Mouse (Mus musculus): ENCODE results near the gene Ciao2b. TPM values are rescaled to one million over a fixed set of nuclear protein-coding genes. Genes with fewer than 3 reads are reported as not detected.
"Not testable (repeated sequence)": the region's sequence is repeated elsewhere in the genome, so short reads cannot be mapped to it uniquely, and the experiment has no call there.

The Ciao2b gene
- polyA plus RNA-seq (2015; fragmentation: Nextera tagmentation; extraction: Ambion mirVana) = 104 and 110 TPM in 2 replicates

DNA sequence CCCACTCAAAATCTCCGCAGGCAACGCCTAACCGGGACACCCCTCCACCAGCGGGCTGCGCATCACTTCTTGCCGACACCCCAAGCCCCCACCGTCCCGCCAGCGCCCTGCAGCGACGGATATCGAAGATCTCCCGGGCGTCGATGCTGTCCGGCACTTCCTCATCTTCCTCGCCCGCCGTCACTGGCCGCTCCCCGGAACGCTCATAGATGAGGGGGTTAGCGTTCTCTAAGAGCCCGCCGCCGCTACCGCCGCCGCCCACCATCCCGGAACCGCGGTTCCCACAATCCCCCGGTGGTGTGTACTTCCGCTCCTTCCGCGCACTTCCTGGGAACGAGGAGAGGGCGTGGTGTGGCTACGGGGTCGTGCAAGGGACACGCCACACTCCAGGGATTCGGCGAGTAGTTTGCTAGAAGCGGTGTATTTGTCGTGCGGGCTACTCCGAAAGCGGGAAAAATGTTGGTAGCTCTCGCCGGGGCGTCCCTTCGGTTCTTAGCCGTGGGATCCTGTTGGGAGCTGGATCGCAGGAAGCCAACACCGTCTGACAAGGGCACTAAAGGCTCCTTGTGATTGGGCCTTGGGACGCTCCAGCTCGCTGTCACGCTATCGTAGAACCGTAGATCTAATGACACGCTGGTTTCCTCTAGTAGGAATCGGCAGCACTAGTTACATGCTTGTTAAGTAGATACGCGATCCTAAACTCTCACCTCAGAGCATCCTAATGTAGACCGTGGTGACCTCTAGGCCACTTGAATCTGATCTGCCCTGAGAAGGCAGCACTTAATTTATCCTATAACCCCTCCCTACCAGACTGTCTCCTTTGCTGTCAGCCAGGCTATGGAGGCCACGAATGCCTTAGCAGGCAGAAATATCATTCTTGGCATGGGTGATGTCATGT is at the start of gene Ciao2b:
Ciao2b (minus strand) TSS at position 540 of the 898 bp plus-strand sequence.
- Histone ChIP-seq H3K9ac (peak within 1 kb of the TSS; percentile 90), H3K9me3 (replicated peaks) (no peaks in the 10 kb centered on the region), H3K27ac (peak within 1 kb of the TSS; percentile 80), H3K4me3 (replicated peaks) (peak within 1 kb of the TSS; percentile 92), H3K4me1 (peaks cover 18% of the 10 kb centered on the region), H3K4me2 (peak within 1 kb of the TSS; percentile 89), H3K36me3 (peaks cover 24% of the 10 kb centered on the region), H3K27me3 (no peaks in the 10 kb centered on the region)
- peak; percentile 96 for ATAC-seq (replicated peaks; ENCODE audit: low FRiP score)
- WGBS = under 1% methylated on average over 66 of the region's 66 CpGs

DNA sequence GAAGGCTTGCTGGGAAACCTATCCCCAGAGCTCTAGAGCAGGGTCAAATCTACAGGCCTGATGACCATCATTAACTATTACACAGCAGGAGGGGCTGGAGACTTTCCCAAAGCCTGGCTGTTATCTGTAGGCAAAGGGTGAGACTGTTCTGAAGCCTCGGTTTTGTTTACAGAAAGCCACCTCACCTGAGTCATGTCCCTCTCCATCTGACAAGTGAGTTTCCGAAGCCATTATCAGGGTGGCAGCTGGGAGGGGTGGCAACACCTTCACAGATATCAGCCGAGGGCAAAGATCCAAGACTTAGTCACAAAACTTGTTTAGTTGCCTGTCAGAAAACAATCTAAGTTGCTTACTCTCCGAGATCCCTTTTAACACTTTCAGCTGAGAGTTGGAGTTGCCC is 46.7 kb upstream of the Ciao2b start:
- Histone ChIP-seq H3K4me1 (no peaks in the 10 kb centered on the region), H3K4me3 (replicated peaks) (no peak overlapping the region), H3K27ac (no peak overlapping the region), H3K27me3 (no peaks in the 10 kb centered on the region), H3K36me3 (no peaks in the 10 kb centered on the region), H3K9ac (no peak overlapping the region), H3K4me2 (no peak overlapping the region), H3K9me3 (replicated peaks) (no peaks in the 10 kb centered on the region)
- ATAC-seq (replicated peaks; ENCODE audit: low FRiP score) = no peak
- WGBS = 74% methylated on average over 4 of the region's 4 CpGs

DNA sequence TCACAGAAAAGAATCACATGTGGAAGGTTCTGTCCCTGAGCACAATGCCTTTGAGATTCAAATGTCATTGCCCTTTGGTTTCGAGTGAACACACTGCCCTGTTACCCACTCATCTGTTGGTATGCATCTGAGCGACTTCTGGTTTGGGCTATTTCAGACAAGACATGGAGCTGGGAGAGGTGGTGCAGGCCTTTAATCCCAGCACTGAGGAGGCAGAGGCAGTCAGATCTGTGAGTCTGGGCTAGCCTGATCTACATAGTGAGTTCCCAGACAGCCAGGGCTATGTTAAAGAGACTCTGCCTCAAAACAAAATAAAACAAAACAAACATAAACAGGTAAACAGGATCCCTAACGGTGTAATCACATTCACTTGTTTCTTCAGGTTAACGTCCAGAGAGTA is 13.8 kb upstream of the Ciao2b start:
- no peak overlapping the region for H3K27ac ChIP-seq
- no peak for ATAC-seq (replicated peaks; ENCODE audit: low FRiP score)
- no peaks in the 10 kb centered on the region for H3K9me3 ChIP-seq (replicated peaks)
- no peak overlapping the region for H3K4me3 ChIP-seq (replicated peaks)
- H3K4me2 ChIP-seq = no peak overlapping the region
- no peak overlapping the region for H3K9ac ChIP-seq
- peaks cover 7% of the 10 kb centered on the region; the same call in 1 of the 2 replicates for H3K27me3 ChIP-seq
- 67% methylated on average over 4 of the region's 4 CpGs for WGBS
- H3K36me3 ChIP-seq = no peaks in the 10 kb centered on the region
- no peaks in the 10 kb centered on the region for H3K4me1 ChIP-seq

DNA sequence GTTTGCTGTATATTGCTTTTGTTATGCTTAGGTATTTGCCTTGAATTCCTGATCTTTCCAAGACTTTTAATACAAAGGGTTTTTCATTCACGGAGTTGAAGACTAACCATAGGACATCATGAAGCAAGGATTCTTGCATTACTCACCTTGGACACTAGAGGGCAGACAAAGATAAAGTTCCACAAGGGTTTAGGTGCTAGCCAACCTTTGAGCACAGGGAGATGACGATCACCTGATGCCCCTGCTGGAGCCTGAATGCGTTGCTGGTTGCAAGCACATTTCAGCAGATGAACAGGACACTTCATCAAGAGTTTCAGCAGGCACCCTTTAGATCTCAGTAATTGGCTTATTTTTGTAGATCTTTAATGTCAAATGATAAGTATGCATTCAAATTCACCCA is 13.2 kb upstream of the Ciao2b start:
- H3K4me2 ChIP-seq = no peak overlapping the region
- no peak overlapping the region for H3K27ac ChIP-seq
- peaks cover 7% of the 10 kb centered on the region; the same call in 1 of the 2 replicates for H3K27me3 ChIP-seq
- WGBS = 1% methylated on average over 3 of the region's 3 CpGs
- H3K36me3 ChIP-seq = no peaks in the 10 kb centered on the region
- peak; percentile 83 for ATAC-seq (replicated peaks; ENCODE audit: low FRiP score)
- no peaks in the 10 kb centered on the region for H3K9me3 ChIP-seq (replicated peaks)
- H3K4me1 ChIP-seq = no peaks in the 10 kb centered on the region
- H3K4me3 ChIP-seq (replicated peaks) = no peak overlapping the region
- H3K9ac ChIP-seq = no peak overlapping the region

GRCm38 (mm10) chr8:104644187-104644586 is 2.4 kb upstream of the Ciao2b start:
- not testable (repeated sequence) for H3K27ac ChIP-seq; ATAC-seq (replicated peaks; ENCODE audit: low FRiP score); H3K9ac ChIP-seq; H3K27me3 ChIP-seq; H3K4me3 ChIP-seq (replicated peaks); H3K36me3 ChIP-seq; H3K4me2 ChIP-seq; H3K9me3 ChIP-seq (replicated peaks)
- 71% methylated on average over 3 of the region's 3 CpGs for WGBS
- H3K4me1 ChIP-seq = peaks cover 18% of the 10 kb centered on the region

DNA sequence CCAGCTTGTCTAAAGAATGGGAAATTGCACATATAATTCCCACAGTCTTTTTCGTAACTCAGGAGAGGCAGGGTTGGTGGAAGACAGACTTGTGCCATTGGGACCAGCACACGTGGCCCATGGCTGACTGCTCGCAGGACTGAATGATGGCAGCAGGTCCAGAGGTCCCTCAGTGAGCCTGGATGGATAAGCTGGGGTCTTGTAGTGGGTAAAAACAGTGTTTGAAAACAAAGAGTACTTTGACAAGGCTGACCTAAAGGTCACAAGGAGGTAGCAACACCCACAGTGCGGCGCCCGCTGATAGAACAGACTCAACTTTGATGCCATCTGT is 524 bp upstream of the Ciao2b start:
- Histone ChIP-seq H3K27me3 (no peaks in the 10 kb centered on the region), H3K4me1 (peaks cover 18% of the 10 kb centered on the region), H3K4me2 (peak overlapping the region; percentile 89), H3K9ac (peak overlapping the region; percentile 90), H3K27ac (peak overlapping the region; percentile 80; the same call in 1 of the 2 replicates), H3K9me3 (replicated peaks) (no peaks in the 10 kb centered on the region), H3K36me3 (peaks cover 24% of the 10 kb centered on the region), H3K4me3 (replicated peaks) (peak overlapping the region; percentile 92)
- ATAC-seq (replicated peaks; ENCODE audit: low FRiP score) = peak; percentile 13; the same call in 1 of the 2 replicates
- 59% methylated on average over 6 of the region's 6 CpGs for WGBS

DNA sequence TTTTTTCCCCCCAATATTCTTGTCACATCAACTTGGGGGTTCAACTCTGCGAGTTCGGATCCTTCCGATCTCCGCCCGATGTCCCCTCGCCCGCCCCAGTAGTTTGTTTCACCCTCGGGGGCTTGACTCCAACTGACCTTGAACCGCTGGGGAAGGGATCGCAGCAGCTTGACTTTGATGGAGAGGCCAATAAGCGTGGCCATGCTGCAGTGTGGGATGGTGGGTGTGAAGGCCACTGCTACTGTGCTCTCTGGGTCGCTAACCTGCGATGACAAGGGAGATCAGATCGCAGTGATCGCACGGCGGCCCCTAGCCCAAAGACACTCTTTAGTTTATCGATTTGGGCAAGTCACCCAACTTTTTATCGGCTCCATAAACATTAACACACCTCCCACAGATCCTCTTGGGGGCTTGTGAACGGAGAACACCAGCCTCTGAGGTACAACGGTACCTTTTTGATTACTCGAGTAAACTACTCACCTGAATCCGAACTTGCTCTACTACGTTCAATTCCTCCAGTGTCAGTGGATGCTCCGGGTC is 864 bp downstream of the Ciao2b start:
- 3% methylated on average over 25 of the region's 25 CpGs for WGBS
- H3K27ac ChIP-seq = peak overlapping the region; percentile 72; the same call in 1 of the 2 replicates
- peaks cover 18% of the 10 kb centered on the region for H3K4me1 ChIP-seq

GRCm38 (mm10) chr8:104640241-104640640 is 1.5 kb downstream of the Ciao2b start:
- H3K9me3 ChIP-seq (replicated peaks) = no peaks in the 10 kb centered on the region
- no peak overlapping the region for H3K27ac ChIP-seq
- H3K4me2 ChIP-seq = peak overlapping the region; percentile 89
- no peak for ATAC-seq (replicated peaks; ENCODE audit: low FRiP score)
- peak overlapping the region; percentile 92 for H3K4me3 ChIP-seq (replicated peaks)
- peak overlapping the region; percentile 90 for H3K9ac ChIP-seq
- WGBS = 88% methylated on average over 7 of the region's 7 CpGs
- H3K4me1 ChIP-seq = peaks cover 18% of the 10 kb centered on the region
- peaks cover 34% of the 10 kb centered on the region for H3K36me3 ChIP-seq
- no peaks in the 10 kb centered on the region for H3K27me3 ChIP-seq

More for the DNA sequence above, 864 bp downstream of the Ciao2b start:
- peak overlapping the region; percentile 90 for H3K9ac ChIP-seq
- no peaks in the 10 kb centered on the region for H3K27me3 ChIP-seq
- no peak for ATAC-seq (replicated peaks; ENCODE audit: low FRiP score)
- peak overlapping the region; percentile 92 for H3K4me3 ChIP-seq (replicated peaks)
- H3K9me3 ChIP-seq (replicated peaks) = no peaks in the 10 kb centered on the region
- H3K36me3 ChIP-seq = peaks cover 27% of the 10 kb centered on the region
- H3K4me2 ChIP-seq = peak overlapping the region; percentile 89

- Histone ChIP-seq H3K4me2 (no peak overlapping the region), H3K9me3 (replicated peaks) (no peaks in the 10 kb centered on the region), H3K4me3 (replicated peaks) (no peak overlapping the region), H3K4me1 (peaks cover 18% of the 10 kb centered on the region), H3K36me3 (peaks cover 38% of the 10 kb centered on the region), H3K27ac (no peak overlapping the region), H3K27me3 (no peaks in the 10 kb centered on the region), H3K9ac (no peak overlapping the region)
- ATAC-seq (replicated peaks; ENCODE audit: low FRiP score) = no peak
- WGBS = 85% methylated on average over 6 of the region's 6 CpGs
Measured at GRCm38 (mm10) chr8:104638010-104638409, 3.8 kb downstream of the Ciao2b start.

- no peak overlapping the region for H3K27ac ChIP-seq
- ATAC-seq (replicated peaks; ENCODE audit: low FRiP score) = no peak
- peaks cover 7% of the 10 kb centered on the region for H3K27me3 ChIP-seq
- WGBS = 92% methylated on average over 3 of the region's 3 CpGs
- peaks cover 38% of the 10 kb centered on the region for H3K36me3 ChIP-seq
- H3K4me2 ChIP-seq = no peak overlapping the region
- no peak overlapping the region for H3K4me3 ChIP-seq (replicated peaks)
- H3K9me3 ChIP-seq (replicated peaks) = no peaks in the 10 kb centered on the region
- no peak overlapping the region for H3K9ac ChIP-seq
- peaks cover 21% of the 10 kb centered on the region for H3K4me1 ChIP-seq
Measured at GRCm38 (mm10) chr8:104635004-104635710, 6.6 kb downstream of the Ciao2b start.

DNA sequence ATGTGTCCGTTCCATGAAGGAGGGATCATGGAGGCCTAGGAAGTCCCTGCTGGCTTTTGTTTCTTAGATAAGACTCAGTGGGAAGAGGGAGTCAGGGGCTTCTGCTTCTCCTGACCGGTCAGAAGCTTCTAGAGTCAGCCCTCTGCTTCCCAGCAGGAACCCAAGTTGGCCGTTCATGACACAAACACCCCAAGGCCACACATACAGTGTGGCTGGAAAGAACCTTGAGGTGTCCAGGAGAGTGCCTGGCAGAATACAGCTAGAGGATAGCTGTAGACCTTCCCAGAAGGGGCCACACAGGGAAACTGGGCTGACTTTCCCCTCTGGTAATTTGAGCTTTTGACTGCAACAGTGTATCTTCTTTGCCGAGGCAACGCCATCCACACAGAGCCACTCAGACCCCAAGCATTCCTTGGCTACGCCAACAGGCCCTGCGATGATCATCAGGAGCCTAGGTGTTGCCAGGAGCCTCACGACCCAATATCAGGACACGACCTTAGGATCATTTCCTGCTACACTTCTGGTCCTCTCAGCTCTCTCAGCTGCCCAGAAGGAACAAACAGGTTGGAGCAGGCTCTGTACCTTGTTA is 8.5 kb downstream of the Ciao2b start:
- WGBS = 48% methylated on average over 9 of the region's 9 CpGs
- Histone ChIP-seq H3K9me3 (replicated peaks) (no peaks in the 10 kb centered on the region), H3K4me2 (no peak overlapping the region), H3K4me1 (peaks cover 28% of the 10 kb centered on the region), H3K27ac (no peak overlapping the region), H3K9ac (no peak overlapping the region), H3K27me3 (peaks cover 16% of the 10 kb centered on the region), H3K36me3 (peaks cover 23% of the 10 kb centered on the region), H3K4me3 (replicated peaks) (no peak overlapping the region)
- no peak for ATAC-seq (replicated peaks; ENCODE audit: low FRiP score)

All from kidney, embryonic 15.5 days (tissue).